In the genomic region with DNA sequence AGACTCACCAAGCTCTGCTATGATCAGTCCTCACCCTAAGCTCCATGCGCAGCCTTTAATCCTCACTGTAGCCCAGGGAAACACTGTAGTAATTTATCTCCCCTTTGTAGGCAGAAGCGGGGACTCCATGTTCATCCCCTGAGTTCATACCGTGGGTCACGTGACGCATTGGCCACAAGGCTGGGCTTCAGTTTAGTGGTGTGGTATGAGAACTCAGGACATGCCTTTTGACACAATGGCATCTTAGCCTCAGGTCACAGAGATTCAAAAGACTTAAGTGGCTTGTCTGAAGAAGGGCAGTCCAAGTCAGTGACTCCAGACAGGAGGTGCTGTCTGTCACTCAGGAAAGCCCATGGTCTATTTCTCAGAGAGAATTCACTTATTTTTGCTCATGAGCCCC, we compare ENCODE assay signal across 19 mouse cellular contexts. TPM values are rescaled to one million over a fixed set of nuclear protein-coding genes. Genes with fewer than 3 reads are reported as not detected.
"Had no signal": no experiment of that assay in that cellular context is flagged by ENCODE, and none has a peak within 500 bp of the region (broad histone marks: within the 10 kb centered on the region; RNA-seq: fewer than 3 reads in every experiment).

No protein-coding gene starts in this region.

- H3K9me3 ChIP-seq: neural tube, embryonic 13.5 days; neural tube, embryonic 15.5 days; stomach, embryonic 15.5 days had no signal

- H3K4me3 ChIP-seq: neural tube, embryonic 13.5 days; neural tube, embryonic 15.5 days; stomach, embryonic 15.5 days had no signal

- H3K36me3 ChIP-seq: neural tube, embryonic 13.5 days; neural tube, embryonic 15.5 days; stomach, embryonic 15.5 days had no signal

- H3K4me2 ChIP-seq: neural tube, embryonic 13.5 days; neural tube, embryonic 15.5 days; stomach, embryonic 15.5 days had no signal

- H3K27me3 ChIP-seq: neural tube, embryonic 13.5 days; neural tube, embryonic 15.5 days; stomach, embryonic 15.5 days had no signal

- H3K27ac ChIP-seq: neural tube, embryonic 13.5 days; neural tube, embryonic 15.5 days; stomach, embryonic 15.5 days; stomach, postnatal 0 days had no signal

- H3K4me1 ChIP-seq: neural tube, embryonic 13.5 days; neural tube, embryonic 15.5 days; stomach, embryonic 15.5 days had no signal

- H3K9ac ChIP-seq: neural tube, embryonic 13.5 days; neural tube, embryonic 15.5 days; stomach, embryonic 15.5 days had no signal

- DNase-seq: retina, postnatal 1 day; right cerebral cortex, adult 18-20 months; right cerebral cortex, postnatal 14 days; right cerebral cortex, postnatal 25 days; right cerebral cortex, postnatal 4 days; spleen, adult 18-20 months; thymus, adult 18-20 months; thymus, adult 2 months; thymus, postnatal 14 days; thymus, postnatal 25 days; thymus, postnatal 36 days; thymus, postnatal 4 days had no signal

RNA-seq across cellular contexts. Expression of a gene that starts 43.2 kb away (rescaled TPM):
- total RNA-seq: neutrophil, adult 5-6 weeks had no signal
- polyA plus RNA-seq: neural tube, embryonic 14.5 days; small intestine, adult 2 months had no signal
